Mouse (Mus musculus) olfactory bulb, adult 2 months (tissue): Measurements from ENCODE around the gene Atg2a. TPM values are rescaled to one million over a fixed set of nuclear protein-coding genes. Genes with fewer than 3 reads are reported as not detected.
"Not testable (repeated sequence)": the region's sequence is repeated elsewhere in the genome, so short reads cannot be mapped to it uniquely, and the experiment has no call there.

Experiments
- H3K27ac ChIP-seq: fragments of 200-500 bp; 2 replicates; pipeline ENCODE4 v1.5.1; 2012; ENCODE audit warnings: low read depth, low read length; ENCODE audit not compliant: insufficient read depth
- H3K4me1 ChIP-seq: fragments of 200-500 bp; 2 replicates; pipeline ENCODE4 v1.6.1; 2012; ENCODE audit warnings: low read length; ENCODE audit not compliant: control insufficient read depth, insufficient read depth
- H3K4me3 ChIP-seq: fragments of 200-500 bp; 2 replicates; pipeline ENCODE4 v1.5.1; 2012; ENCODE audit warnings: mild to moderate bottlenecking, low read depth, low read length, moderate library complexity; ENCODE audit not compliant: insufficient read depth
- CTCF ChIP-seq: fragments of 200-500 bp; IDR thresholded peaks from 2 replicates; pipeline ENCODE4 v1.5.1; 2012; ENCODE audit warnings: low read depth, mild to moderate bottlenecking, low read length, moderate library complexity; ENCODE audit not compliant: insufficient read depth
- POLR2A ChIP-seq: fragments of 200-500 bp; IDR thresholded peaks from 2 replicates; pipeline ENCODE4 v1.6.1; 2012; ENCODE audit warnings: mild to moderate bottlenecking, low read depth, low read length, moderate library complexity; ENCODE audit not compliant: insufficient read depth
- WGBS: fragments of 180-500 bp; shearing (Covaris S2); methylation state at CpG from one replicate; pipeline ENCODE4 v1.1.7; 2018; 5-methylcytosine and 5-hydroxymethylcytosine counted together
- polyA plus RNA-seq: library from polyadenylated mRNA; stranded (reverse); fragments of >200 nt; gene quantifications from 2 replicates; pipeline ENCODE4 v1.2.4, GENCODE M21; 2012; ENCODE audit warnings: low replicate concordance; ENCODE audit not compliant: missing spikeins, insufficient read depth, insufficient read length

Atg2a gene
- polyA plus RNA-seq, 1 experiment, result not detected

DNA sequence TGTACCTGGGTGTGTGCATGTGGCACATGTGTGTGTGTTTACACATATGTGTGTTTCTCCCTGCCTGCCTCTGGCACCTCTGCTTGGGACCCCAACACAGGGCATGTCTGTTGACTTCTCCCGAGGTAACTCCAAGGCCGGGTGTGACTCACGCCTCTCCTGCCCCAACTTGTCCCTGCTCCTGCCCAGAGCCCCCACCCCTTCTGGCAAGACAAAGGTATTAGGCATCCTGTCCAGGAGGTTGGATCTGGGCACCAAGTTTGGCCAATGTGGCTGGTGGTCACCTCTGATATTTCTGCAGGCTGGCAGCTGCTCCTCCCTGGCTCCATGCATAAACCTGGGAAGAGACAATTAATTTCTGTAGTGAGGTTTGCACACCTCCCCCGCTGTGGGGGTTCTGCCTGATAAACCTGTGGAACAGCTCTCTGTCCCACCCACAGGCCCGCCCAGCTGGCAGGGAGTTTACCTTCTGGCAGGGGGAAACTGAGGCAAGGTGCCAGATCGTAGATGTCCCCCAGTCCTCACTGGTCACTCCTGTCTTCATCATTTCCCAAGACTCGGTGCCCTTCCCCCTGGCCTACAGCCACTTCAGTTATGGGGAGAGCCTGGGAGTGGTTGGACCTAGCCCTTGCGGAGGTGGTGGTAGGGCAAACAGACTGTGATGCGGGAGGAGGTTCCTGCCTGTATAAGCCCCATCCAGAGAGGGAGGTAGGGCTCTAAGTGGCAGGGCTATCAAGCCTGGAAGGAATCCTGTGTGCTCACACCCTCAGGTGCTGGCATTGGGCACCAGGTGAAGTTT, 66.5 kb downstream of the Atg2a start:
- 88% methylated on average over 9 of the region's 9 CpGs for WGBS
- Histone ChIP-seq H3K4me3 (no peak overlapping the region), H3K4me1 (peaks cover 4% of the 10 kb centered on the region), H3K27ac (no peak overlapping the region)
- TF ChIP-seq POLR2A (no peak), CTCF (no peak)

DNA sequence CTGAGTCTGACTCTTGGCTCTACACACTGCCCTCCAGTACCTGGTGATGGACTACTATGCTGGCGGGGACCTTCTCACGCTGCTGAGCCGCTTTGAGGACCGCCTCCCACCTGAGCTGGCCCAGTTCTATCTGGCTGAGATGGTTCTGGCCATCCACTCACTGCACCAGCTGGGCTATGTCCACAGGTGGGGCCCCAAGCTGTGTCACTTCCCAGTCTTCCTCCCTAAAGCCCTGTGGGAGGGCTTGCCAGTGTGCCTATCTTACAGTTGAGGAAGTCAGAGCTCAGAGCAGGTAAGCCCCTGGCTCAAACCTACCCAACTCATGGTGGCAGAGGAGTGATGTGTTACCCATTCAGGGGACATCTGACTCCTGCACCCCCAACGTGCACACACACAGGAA, 68.7 kb downstream of the Atg2a start:
- Histone ChIP-seq H3K4me3 (no peak overlapping the region), H3K27ac (no peak overlapping the region), H3K4me1 (no peaks in the 10 kb centered on the region; the same call in 1 of the 2 replicates)
- 94% methylated on average over 5 of the region's 5 CpGs for WGBS
- TF ChIP-seq POLR2A (no peak), CTCF (no peak)

DNA sequence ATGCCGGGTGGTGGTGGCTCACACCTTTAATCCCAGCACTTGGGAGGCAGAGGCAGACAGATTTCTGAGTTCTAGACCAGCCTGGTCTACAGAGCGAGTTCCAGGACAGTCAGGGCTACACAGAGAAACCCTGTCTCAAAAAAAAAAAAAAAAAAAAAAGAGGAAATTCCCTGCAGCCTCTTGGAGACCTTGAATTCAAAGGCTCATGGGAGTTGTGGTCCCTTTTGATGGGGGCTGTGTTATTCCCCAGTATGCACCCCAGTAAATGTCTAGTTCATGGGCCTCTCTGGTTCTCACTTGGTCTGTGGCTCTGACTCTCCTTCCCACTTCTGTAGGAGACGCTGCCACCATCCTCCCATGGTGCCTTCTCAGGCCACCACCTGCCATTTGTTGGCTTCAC, 70.3 kb downstream of the Atg2a start:
- not testable (repeated sequence) for H3K4me1 ChIP-seq

More for the DNA sequence above, 70.3 kb downstream of the Atg2a start:
- not testable (repeated sequence) for H3K4me3 ChIP-seq, H3K27ac ChIP-seq
- WGBS, result 91% methylated on average over 3 of the region's 3 CpGs

Other genes starting within 250 kb of the Atg2a start
- gene Capn1, start 225.8 kb upstream of the Atg2a start, polyA plus RNA-seq, result not detected in 2 replicates
- gene Syvn1, start 195.1 kb upstream of the Atg2a start, polyA plus RNA-seq, result not detected in 2 replicates
- gene Mrpl49, start 183.9 kb upstream of the Atg2a start, polyA plus RNA-seq, result not detected in 2 replicates
- 1,126 and 1,387 TPM in 2 replicates for gene Fau, start 183.8 kb upstream of the Atg2a start, polyA plus RNA-seq
- gene Znhit2, start 180.5 kb upstream of the Atg2a start, polyA plus RNA-seq, result not detected in 2 replicates
- not detected in 2 replicates for gene Tm7sf2, start 173.3 kb upstream of the Atg2a start, polyA plus RNA-seq
- gene Vps51, start 164.4 kb upstream of the Atg2a start, polyA plus RNA-seq, result not detected in 2 replicates
- not detected in 2 replicates for gene Tmem262, start 161.6 kb upstream of the Atg2a start, polyA plus RNA-seq
- not detected in 2 replicates for gene Gm28374, start 159.4 kb upstream of the Atg2a start, polyA plus RNA-seq
- not detected in 2 replicates for gene Zfpl1, start 156.7 kb upstream of the Atg2a start, polyA plus RNA-seq
- gene Cdca5, start 156.7 kb upstream of the Atg2a start, polyA plus RNA-seq, result not detected in 2 replicates
- gene AC131692.1, start 147.2 kb upstream of the Atg2a start, polyA plus RNA-seq, result not detected in 2 replicates
- gene Naaladl1, start 135.9 kb upstream of the Atg2a start, polyA plus RNA-seq, result not detected in 2 replicates
- gene Sac3d1, start 123.0 kb upstream of the Atg2a start, polyA plus RNA-seq, result not detected in 2 replicates
- gene Snx15, start 113.4 kb upstream of the Atg2a start, polyA plus RNA-seq, result not detected in 2 replicates
- gene Batf2, start 100.7 kb upstream of the Atg2a start, polyA plus RNA-seq, result not detected in 2 replicates
- gene Arl2, start 100.1 kb upstream of the Atg2a start, polyA plus RNA-seq, result not detected in 2 replicates
- gene Majin, start 57.3 kb upstream of the Atg2a start, polyA plus RNA-seq, result not detected in 2 replicates
- not detected in 2 replicates for gene Gpha2, start 15.3 kb upstream of the Atg2a start, polyA plus RNA-seq
- gene Ppp2r5b, start 5.8 kb upstream of the Atg2a start, polyA plus RNA-seq, result not detected in 2 replicates
- not detected in 2 replicates for gene Ehd1, start 35.1 kb downstream of the Atg2a start, polyA plus RNA-seq
- gene Cdc42bpg, start 64.8 kb downstream of the Atg2a start, polyA plus RNA-seq, result not detected in 2 replicates
- gene Men1, start 93.3 kb downstream of the Atg2a start, polyA plus RNA-seq, result not detected in 2 replicates
- 158 TPM in 1 of 2 replicates, not detected in the other for gene Map4k2, start 99.5 kb downstream of the Atg2a start, polyA plus RNA-seq
- gene Sf1, start 122.0 kb downstream of the Atg2a start, polyA plus RNA-seq, result 340 TPM in 1 of 2 replicates, not detected in the other
- gene Pygm, start 142.7 kb downstream of the Atg2a start, polyA plus RNA-seq, result not detected in 2 replicates
- 282 TPM in 1 of 2 replicates, not detected in the other for gene Rasgrp2, start 157.7 kb downstream of the Atg2a start, polyA plus RNA-seq
- 202 and 263 TPM in 2 replicates for gene Nrxn2, start 177.1 kb downstream of the Atg2a start, polyA plus RNA-seq